Mouse (Mus musculus): Measurements from ENCODE around the gene Intu.

Gene Intu

GRCm38 (mm10) chr3:40678856-40679255 is 147.8 kb downstream of the Intu start:
- DNase-seq (ENCODE audit: extremely low spot score, low read depth, low spot score) = no peak

DNA sequence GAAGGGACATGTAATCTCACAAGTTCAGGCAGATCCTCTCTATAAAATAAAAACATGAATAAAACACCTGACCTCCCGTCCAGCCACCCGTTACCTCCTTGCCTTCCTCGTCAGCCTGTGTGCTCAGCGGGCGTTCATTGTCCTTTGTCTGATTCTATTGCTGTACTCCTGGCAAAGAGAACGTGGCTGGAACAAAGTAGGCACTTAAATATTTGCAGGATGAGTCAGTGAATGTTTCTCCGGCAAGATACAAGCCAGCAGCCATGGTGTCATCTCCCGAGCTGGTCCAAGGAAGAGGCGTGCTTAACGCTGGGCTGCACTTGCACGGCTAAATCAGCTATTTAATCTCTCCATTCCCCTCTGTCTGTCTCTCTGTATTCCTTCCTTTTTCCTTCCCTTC is 151.3 kb downstream of the Intu start:
- DNase-seq (ENCODE audit: extremely low spot score, low read depth, low spot score) = no peak

DNA sequence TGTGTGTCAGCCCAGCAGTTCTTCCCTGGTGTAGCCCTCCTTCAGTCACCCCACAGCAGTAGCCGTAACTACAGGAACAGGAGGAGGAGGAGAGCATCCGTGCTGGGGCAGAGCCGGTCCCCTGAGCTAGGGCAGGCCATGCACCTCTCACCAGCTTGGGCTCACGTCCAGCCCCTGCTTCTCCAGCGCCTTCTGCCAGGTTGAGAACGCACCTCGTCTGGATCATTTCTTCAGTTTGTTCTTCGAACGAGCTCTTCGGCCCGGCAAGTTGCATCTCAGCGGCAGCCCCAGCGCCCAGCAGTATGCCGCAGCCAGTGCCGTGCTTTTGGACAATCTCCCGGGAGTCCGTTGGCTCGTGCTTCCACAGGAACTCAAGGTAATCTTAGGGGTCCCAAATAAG is 152.1 kb downstream of the Intu start:
- no peak for DNase-seq (ENCODE audit: extremely low spot score, low read depth, low spot score)

- no peak for DNase-seq (ENCODE audit: extremely low spot score, low read depth, low spot score)
Observed at GRCm38 (mm10) chr3:40685855-40686515, 154.9 kb downstream of the Intu start.

GRCm38 (mm10) chr3:40686836-40687235 is 155.8 kb downstream of the Intu start:
- DNase-seq (ENCODE audit: extremely low spot score, low read depth, low spot score) = no peak

DNA sequence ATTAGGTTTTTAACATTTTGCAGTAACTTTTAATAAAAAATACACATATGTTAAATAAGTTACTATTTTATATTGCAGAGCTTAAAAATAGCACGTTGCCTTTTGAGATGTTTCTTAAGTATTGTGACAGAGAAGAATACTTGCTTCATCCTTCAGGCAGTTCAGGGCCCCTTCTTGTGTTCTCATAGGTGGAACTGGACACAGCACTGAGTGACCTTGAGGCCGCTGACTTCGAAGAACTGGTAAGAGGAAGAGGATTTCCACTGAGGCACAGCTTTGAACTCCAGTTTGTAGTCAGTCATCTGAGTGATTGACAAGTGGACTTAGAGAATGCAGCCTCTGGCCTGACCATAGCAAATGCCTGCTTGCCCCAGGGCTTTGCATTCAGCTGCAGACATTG is 156.5 kb downstream of the Intu start:
- no peak for DNase-seq (ENCODE audit: extremely low spot score, low read depth, low spot score)

DNA sequence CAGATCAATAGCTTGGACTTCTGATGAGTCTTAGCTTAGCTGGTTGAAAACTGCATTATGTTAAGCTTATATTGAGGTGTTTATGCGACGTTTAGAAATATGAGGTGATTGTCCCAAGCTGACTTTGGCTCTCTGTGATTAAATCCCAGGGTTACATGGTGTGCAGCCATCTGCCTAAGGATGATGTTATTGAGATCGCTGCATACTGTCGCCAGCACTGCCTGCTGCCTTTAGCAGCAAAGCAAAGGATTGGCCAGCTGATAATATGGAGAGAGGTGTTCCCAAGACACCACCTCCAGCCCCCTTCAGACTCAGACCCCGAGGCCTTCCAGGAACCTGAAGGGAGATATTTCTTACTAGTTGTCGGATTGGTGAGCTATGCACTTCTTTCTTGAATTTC is 160.5 kb downstream of the Intu start:
- DNase-seq (ENCODE audit: extremely low spot score, low read depth, low spot score) = no peak

DNA sequence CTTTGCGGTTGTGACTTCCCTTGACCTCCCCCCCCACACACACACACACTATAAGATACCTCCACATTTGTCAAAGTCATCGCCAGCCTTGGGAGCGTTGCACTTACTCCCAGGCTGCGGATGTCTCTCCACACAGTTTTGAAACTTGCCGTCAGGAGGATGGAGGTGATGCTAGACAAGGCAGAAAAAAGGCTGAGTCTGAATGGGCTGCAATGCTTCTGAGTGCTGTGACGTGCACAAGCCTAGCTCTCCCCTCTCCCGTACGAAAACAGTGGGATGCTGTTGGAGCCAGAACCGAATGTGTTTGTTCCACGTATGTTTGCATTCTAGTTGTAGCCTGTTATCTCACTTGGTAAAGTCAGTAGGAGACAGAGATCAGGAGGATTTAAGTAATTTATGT is 162.3 kb downstream of the Intu start:
- DNase-seq (ENCODE audit: extremely low spot score, low read depth, low spot score) = no peak

- DNase-seq (ENCODE audit: extremely low spot score, low read depth, low spot score) = no peak
Observed at GRCm38 (mm10) chr3:40693960-40694359, 162.9 kb downstream of the Intu start.

DNA sequence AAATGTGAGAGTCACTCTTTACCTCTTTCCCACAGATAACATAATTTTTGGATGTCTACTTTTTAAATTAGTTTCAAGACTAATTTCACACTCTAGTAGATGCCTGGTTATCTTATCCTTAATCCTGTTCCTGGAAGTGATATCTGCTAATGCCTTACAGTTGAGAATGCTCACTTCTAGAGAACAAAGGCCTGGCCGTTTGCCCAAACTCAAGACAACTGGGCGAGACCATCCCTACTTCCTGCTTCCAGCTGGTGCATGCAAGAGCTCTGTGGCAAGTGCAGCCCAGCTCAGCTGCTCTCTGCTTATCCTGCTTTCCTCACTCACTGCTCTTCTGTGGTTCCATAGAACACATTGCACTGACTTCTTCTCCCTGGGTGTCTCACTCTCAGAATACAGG is 163.4 kb downstream of the Intu start:
- no peak for DNase-seq (ENCODE audit: extremely low spot score, low read depth, low spot score)

DNA sequence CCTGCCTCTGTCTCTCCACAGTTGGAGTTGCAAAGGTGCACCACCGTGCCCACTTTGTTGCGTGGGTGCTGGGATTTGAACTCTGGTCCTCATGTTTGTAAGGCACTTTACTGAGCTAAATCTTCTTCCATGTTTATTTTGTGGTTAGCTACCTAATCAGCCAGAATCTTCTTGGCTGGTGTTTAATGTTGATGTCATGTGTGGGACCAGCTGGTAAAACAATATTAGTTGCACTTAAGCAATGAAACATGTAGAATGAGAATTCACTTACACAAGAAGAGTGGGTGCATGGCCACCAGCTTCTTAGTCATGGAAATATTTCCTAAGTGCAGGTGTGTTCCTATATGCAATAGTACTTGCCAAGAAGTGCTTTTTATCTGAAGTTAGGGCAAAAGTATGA is 164.1 kb downstream of the Intu start:
- DNase-seq (ENCODE audit: extremely low spot score, low read depth, low spot score) = no peak

- DNase-seq (ENCODE audit: extremely low spot score, low read depth, low spot score) = no peak
Observed at GRCm38 (mm10) chr3:40698834-40699233, 167.7 kb downstream of the Intu start.

DNA sequence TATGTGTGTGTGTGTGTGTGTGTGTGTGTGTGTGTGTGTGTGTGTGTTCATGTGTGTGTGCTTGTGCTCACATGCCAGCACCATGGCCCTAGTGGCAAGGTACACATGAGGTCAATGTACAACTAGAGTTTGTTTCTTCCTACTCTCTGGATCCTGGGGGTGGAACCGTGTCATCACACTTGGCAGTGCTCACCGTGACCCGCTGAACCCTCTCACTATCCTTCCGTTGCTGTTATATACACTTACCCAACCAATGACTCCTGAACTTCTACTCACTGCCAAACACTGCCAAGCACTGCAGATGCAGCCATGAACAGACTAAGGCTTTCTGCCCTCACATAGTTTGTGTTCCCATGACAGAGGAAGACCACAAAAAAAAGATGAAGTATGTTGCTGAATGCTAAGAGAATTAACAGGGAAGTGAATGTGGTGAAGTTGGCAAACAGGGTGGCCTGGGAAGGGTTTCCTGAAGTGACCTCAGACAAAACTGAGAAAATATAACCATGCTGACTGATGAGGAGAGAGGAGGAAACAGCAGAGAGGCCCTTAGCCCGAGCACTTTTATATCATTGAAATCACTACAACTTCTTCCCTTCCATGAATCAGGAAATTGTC is 173.8 kb downstream of the Intu start:
- DNase-seq (ENCODE audit: extremely low spot score, low read depth, low spot score) = no peak

GRCm38 (mm10) chr3:40708655-40709054 is 177.6 kb downstream of the Intu start, which contains the start of gene Slc25a31:
Gene Slc25a31, plus strand, starts transcription at chr3:40708855.
- DNase-seq (ENCODE audit: extremely low spot score, low read depth, low spot score) = no peak

- no peak for DNase-seq (ENCODE audit: extremely low spot score, low read depth, low spot score)
Observed at GRCm38 (mm10) chr3:40716056-40716455, 185.0 kb downstream of the Intu start.

- no peak for DNase-seq (ENCODE audit: extremely low spot score, low read depth, low spot score)
Observed at GRCm38 (mm10) chr3:40719022-40719421, 187.9 kb downstream of the Intu start.

DNA sequence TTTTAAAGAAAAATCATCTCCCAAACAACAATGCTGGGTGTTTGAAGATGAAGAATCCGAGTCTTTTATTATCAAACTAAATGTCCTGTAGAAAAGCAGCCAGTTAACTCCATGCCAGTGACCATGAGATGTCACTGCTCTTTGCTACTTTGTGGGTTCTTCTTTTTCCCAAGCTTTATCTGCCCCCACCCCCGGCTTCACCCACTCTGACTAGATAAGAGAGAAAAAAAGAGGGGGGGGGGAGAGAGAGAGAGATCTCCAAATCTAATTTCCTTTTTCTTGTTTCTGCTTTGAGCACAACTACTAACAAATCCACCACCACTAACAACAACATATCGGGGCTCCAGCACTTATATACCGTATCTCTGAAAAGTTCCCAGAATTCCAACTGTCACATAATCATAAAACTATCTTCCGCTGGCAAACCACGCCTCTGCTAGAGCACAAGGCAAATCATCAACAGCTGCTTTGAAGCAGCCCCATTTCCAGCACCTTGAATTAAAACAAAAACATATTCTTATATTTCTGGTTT is 207.4 kb downstream of the Intu start:
- DNase-seq (ENCODE audit: extremely low spot score, low read depth, low spot score) = no peak

DNA sequence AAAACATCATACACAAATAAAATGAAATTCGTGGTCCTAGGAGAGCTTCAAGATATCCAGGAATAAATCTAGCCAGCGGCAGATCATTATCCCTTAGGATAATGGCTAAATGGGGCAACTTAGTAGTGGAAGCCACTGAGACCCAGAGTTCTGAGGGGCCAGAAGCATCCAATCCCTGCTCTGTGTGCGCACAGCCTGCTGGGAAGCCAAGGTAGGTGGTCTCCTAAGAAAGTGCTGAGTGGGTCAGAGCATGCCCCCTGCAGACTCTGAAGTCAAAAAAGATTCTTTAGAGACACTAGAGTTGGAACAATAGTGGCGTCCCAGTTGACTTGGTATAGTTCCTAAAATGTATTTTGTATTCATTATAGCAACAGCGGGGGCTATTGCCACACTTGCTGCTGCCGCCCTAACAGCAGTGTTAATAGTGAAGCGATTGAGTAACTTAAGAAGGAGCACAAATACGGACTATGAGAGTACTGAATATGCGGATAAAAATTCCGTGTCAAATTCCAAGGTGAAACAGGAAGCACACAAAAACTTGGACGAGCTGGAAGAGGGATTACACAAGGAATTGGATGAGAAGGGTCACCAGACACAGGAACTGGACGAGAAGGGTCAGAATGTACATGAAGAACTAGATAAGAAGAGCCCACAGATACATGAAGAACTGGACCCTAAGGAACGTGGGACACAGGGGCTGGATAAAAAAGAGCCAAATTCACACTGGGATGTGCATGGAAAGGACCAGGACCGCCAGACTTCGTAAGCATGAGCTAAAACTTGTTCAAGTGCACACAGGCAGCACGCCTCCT is 213.1 kb downstream of the Intu start, which contains the start of gene Hspa4l:
Gene Hspa4l, plus strand, starts transcription at position 472 of the 812 bp plus-strand sequence.
- no peak for DNase-seq (ENCODE audit: extremely low spot score, low read depth, low spot score)

GRCm38 (mm10) chr3:40744836-40745660 is 214.0 kb downstream of the Intu start:
- DNase-seq (ENCODE audit: extremely low spot score, low read depth, low spot score) = no peak

GRCm38 (mm10) chr3:40745661-40746547 is 214.8 kb downstream of the Intu start:
- no peak for DNase-seq (ENCODE audit: extremely low spot score, low read depth, low spot score)

All from hindlimb bud, embryonic 11.5 days (tissue).